Mouse (Mus musculus) hindbrain, embryonic 14.5 days (tissue): ENCODE data around the gene Hist1h3g. TPM values are rescaled to one million over a fixed set of nuclear protein-coding genes. Genes with fewer than 3 reads are reported as not detected.
"Not testable (repeated sequence)": the region's sequence is repeated elsewhere in the genome, so short reads cannot be mapped to it uniquely, and the experiment has no call there.

ENCODE experiments used
- ATAC-seq: fragments of 200-750 bp; cut with Nextera tagmentation; 2 replicates; pipeline ENCODE4 v1.8.0; 2017; ENCODE audit warnings: moderate number of reproducible peaks, mild to moderate bottlenecking, moderate TSS enrichment, moderate library complexity; ENCODE audit not compliant: low FRiP score
- DNase-seq: peaks from one replicate; pipeline ENCODE4 v3.0.0-alpha.2; 2015; ENCODE audit warnings: low spot score
- H3K27ac ChIP-seq: fragments of 300-500 bp; sonication (generic); 2 replicates; pipeline ENCODE4 v1.5.1; 2014; ENCODE audit warnings: mild to moderate bottlenecking, moderate library complexity
- H3K27me3 ChIP-seq: fragments of 300-500 bp; sonication (generic); 2 replicates; pipeline ENCODE4 v1.6.1; 2014; ENCODE audit warnings: mild to moderate bottlenecking, low read length, mixed read lengths; ENCODE audit not compliant: control insufficient read depth, insufficient read depth
- H3K36me3 ChIP-seq: fragments of 300-500 bp; sonication (generic); replicated peaks from 2 replicates; pipeline ENCODE4 v1.6.1; 2014; ENCODE audit not compliant: control insufficient read depth, insufficient read depth
- H3K4me1 ChIP-seq: fragments of 300-500 bp; sonication (generic); replicated peaks from 2 replicates; pipeline ENCODE4 v1.6.1; 2014; ENCODE audit warnings: antibody characterized with exemption, low read length, mixed read lengths; ENCODE audit not compliant: control insufficient read depth, insufficient read depth
- H3K4me2 ChIP-seq: fragments of 300-500 bp; sonication (generic); replicated peaks from 2 replicates; pipeline ENCODE4 v1.6.1; 2014; ENCODE audit warnings: mild to moderate bottlenecking, moderate library complexity
- H3K4me3 ChIP-seq: fragments of 300-500 bp; sonication (generic); replicated peaks from 2 replicates; pipeline ENCODE4 v1.5.1; 2014; ENCODE audit warnings: mild to moderate bottlenecking, low read length
- H3K9ac ChIP-seq: fragments of 300-500 bp; sonication (generic); 2 replicates; pipeline ENCODE4 v1.6.1; 2014
- H3K9me3 ChIP-seq: fragments of 300-500 bp; sonication (generic); 2 replicates; pipeline ENCODE4 v1.6.1; 2016; ENCODE audit warnings: low read length; ENCODE audit not compliant: control insufficient read depth
- WGBS: fragments of 180-500 bp; shearing (Covaris S2); extraction: QIAGEN DNeasy Blood & Tissue Kit; methylation state at CpG from one replicate; pipeline ENCODE4 v1.1.7; 2014; 5-methylcytosine and 5-hydroxymethylcytosine counted together
- polyA plus RNA-seq: library from polyadenylated mRNA; unstranded; fragments of >200 nt; fragmentation: Nextera tagmentation; extraction: Ambion mirVana; gene quantifications from 2 replicates; pipeline ENCODE4 v1.2.1, GENCODE M21; 2014

Hist1h3g gene
- polyA plus RNA-seq, 1 experiment from 2014 or later = not detected

DNA sequence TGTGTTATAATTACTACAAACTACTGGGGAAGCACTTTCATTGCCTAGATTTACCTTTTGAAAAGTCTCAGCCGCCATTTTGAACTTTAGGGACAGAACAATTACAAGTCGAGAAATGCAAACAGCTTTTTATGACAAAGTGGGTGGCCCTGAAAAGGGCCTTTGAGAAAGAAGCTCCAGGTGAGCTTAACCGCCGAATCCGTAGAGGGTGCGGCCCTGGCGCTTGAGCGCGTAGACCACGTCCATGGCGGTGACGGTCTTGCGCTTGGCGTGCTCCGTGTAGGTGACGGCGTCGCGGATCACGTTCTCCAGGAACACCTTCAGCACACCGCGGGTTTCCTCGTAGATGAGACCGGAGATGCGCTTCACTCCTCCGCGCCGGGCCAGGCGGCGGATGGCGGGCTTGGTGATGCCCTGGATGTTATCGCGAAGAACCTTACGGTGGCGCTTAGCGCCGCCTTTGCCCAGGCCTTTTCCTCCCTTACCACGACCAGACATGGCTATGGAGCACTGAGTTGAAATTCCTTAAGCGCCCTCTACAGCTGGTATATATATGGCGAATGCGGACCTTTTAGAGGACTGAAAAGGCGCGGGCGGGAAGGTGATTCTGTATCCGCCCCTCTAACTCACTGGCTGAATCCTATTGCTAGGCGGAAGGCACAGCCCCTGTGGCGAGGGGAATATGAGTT lies 16.1 kb downstream of the Hist1h3g start, which contains the start of gene Hist1h4f:
Hist1h4f (minus strand) TSS at position 503 of the 689 bp plus-strand sequence.
- Histone ChIP-seq H3K4me3 (peak within 1 kb of the TSS; percentile 40), H3K4me2 (peak within 1 kb of the TSS; percentile 65), H3K4me1 (peaks cover 22% of the 10 kb centered on the region), H3K9ac (peak within 1 kb of the TSS; percentile 62), H3K27ac (peak within 1 kb of the TSS; percentile 89)
- not testable (repeated sequence) for H3K9me3 ChIP-seq, H3K36me3 ChIP-seq, H3K27me3 ChIP-seq
- WGBS = under 1% methylated on average over 43 of the region's 47 CpGs
- peak; percentile 91 for ATAC-seq
- peak; percentile 96 for DNase-seq

DNA sequence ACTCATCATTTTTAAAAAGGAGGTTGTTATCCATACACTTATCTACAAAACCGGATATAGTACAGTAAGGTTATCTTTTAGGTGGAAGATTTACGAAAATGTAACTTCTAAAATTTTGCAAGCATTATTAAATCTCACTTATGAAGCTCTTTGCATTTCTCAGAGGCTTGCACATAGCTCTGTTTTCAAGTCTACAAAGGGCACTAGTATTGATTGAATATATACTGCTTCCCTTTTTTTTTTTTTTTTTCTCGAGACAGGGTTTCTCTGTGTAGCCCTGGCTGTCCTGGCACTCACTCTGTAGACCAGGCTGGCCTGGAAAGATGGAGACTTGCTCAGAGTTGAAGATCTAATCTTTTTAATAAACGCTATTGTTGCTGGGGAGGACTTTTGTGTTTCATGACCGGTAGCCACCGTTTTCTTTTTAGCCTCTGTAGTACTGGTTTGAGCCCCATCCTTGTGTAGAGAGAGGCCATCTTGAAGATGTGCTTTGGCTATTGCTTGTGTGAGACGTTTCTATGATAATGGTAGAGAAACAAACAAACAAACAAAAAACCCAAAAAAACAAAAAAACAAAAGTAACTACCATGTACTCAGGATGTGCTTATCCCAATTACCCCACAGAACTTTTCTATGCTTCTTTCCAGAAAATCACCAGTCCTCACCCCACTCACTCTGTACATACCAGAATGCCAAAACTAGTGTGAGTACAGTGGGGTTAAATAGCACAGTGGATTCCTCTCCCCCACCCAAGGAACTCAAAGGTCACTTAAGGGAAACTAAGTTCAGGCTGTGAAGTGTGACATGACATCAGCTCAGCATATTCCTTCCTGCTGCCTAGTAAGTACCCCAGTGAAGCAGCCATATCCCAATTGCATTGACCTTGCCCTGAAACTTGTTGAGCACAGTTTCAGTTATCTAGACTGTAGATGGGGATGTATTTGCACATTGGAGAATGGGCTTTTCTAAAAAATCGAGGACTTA lies 17.0 kb downstream of the Hist1h3g start:
- 50% methylated on average over 8 of the region's 8 CpGs for whole genome bisulfite sequencing
- peak overlapping the region; percentile 62 for H3K9ac ChIP-seq

DNA sequence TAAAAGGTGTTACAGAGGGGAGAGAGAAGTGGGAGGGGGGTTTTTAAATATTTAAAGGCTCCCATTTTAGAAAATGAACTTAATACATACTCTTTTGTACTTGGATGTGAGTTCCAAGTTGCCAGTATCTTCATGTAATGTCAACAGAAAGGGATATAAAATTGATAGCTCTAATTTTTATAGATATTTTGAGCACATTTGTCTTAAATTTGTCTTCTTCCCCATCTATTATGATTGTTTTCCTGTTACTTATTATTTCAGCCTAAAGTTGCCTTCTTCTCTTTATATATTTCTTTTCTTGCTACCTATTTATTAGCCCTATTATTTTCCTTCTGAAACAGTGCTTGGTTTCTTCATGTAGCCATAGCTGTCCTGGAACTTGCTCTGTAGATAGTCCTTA lies 17.7 kb downstream of the Hist1h3g start, which contains the start of gene Hist1h1d:
Hist1h1d (plus strand) TSS at position 301 of the 400 bp plus-strand sequence.
- H3K4me2 ChIP-seq = peak within 1 kb of the TSS; percentile 83
- no peak within 1 kb of the TSS for H3K4me3 ChIP-seq
- no peaks in the 10 kb centered on the region for H3K36me3 ChIP-seq
- no peaks in the 10 kb centered on the region for H3K27me3 ChIP-seq
- ATAC-seq (no peak), DNase-seq (no peak)
- 0 out of 2 replicates have a peak within 1 kb of the TSS, but pooled peaks have one; percentile 68 for H3K9ac ChIP-seq
- no peaks in the 10 kb centered on the region for H3K9me3 ChIP-seq
- H3K4me1 ChIP-seq = peaks cover 25% of the 10 kb centered on the region
- H3K27ac ChIP-seq = 0 out of 2 replicates have a peak within 1 kb of the TSS, but pooled peaks have one; percentile 88

More for the DNA sequence above, 17.0 kb downstream of the Hist1h3g start:
- Histone ChIP-seq H3K27ac (peak overlapping the region; percentile 89), H3K9me3 (no peaks in the 10 kb centered on the region), H3K4me3 (peak overlapping the region; percentile 40), H3K4me1 (peaks cover 25% of the 10 kb centered on the region), H3K36me3 (no peaks in the 10 kb centered on the region), H3K4me2 (peak overlapping the region; percentile 65), H3K27me3 (no peaks in the 10 kb centered on the region)
- DNase-seq (no peak), ATAC-seq (no peak)

DNA sequence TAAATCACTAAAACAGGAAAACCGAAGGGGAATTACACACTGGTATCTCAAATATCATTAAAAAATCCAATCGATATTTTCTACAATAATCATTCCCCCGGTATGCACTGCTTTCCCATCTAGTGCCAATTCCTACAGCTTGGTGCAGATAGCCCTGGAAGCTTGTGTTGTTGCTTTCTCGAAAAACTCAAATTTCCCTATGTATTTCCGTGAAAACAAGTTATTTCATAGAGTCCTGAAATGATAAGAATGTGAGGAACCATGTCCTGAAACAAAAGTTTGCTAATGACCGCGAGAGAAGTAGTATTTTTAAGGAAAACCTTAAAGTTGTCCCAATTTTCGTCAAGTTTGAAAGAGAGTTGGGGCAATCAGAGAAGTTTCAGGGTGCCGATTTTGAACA lies 19.2 kb downstream of the Hist1h3g start:
- H3K4me1 ChIP-seq = peaks cover 25% of the 10 kb centered on the region
- DNase-seq (no peak), ATAC-seq (no peak)
- H3K27ac ChIP-seq = peak overlapping the region; percentile 88
- H3K36me3 ChIP-seq = no peaks in the 10 kb centered on the region
- 25% methylated on average over 9 of the region's 9 CpGs for WGBS
- no peaks in the 10 kb centered on the region for H3K9me3 ChIP-seq
- H3K27me3 ChIP-seq = no peaks in the 10 kb centered on the region
- H3K9ac ChIP-seq = peak overlapping the region; percentile 68
- H3K4me2 ChIP-seq = peak overlapping the region; percentile 83
- H3K4me3 ChIP-seq = peak overlapping the region; percentile 46

DNA sequence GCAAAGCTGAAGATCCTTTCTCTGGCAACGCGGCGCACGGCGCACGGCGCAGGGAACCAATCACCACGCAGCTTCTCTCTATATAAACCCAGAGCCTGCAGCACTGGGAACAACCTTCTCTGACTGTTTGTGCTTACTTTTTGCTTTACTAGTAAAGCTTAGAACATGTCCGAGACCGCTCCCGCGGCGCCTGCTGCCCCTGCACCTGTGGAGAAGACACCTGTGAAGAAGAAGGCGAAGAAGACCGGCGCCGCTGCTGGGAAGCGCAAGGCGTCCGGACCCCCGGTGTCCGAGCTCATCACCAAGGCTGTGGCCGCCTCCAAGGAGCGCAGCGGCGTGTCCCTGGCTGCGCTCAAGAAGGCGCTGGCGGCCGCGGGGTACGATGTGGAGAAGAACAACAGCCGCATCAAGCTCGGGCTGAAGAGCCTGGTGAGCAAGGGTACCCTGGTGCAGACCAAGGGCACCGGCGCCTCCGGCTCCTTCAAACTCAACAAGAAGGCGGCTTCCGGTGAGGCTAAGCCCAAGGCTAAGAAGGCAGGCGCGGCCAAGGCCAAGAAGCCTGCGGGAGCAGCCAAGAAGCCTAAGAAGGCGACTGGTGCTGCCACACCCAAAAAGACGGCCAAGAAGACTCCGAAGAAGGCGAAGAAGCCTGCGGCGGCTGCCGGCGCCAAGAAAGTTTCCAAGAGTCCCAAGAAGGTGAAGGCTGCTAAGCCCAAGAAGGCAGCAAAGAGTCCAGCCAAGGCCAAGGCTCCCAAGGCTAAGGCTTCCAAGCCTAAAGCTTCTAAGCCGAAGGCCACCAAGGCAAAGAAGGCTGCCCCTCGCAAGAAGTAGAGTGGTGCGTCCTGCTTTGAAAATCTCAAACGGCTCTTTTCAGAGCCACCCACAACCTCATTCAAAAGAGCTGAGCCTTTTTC lies 20.0 kb downstream of the Hist1h3g start:
- under 1% methylated on average over 50 of the region's 54 CpGs for WGBS
- Histone ChIP-seq H3K9me3 (no peaks in the 10 kb centered on the region), H3K27ac (peak overlapping the region; percentile 88), H3K4me3 (peak overlapping the region; percentile 46), H3K4me2 (peak overlapping the region; percentile 83), H3K27me3 (no peaks in the 10 kb centered on the region), H3K36me3 (no peaks in the 10 kb centered on the region), H3K9ac (peak overlapping the region; percentile 68), H3K4me1 (peaks cover 25% of the 10 kb centered on the region)
- DNase-seq (peak; percentile 77), ATAC-seq (peak; percentile 77)

DNA sequence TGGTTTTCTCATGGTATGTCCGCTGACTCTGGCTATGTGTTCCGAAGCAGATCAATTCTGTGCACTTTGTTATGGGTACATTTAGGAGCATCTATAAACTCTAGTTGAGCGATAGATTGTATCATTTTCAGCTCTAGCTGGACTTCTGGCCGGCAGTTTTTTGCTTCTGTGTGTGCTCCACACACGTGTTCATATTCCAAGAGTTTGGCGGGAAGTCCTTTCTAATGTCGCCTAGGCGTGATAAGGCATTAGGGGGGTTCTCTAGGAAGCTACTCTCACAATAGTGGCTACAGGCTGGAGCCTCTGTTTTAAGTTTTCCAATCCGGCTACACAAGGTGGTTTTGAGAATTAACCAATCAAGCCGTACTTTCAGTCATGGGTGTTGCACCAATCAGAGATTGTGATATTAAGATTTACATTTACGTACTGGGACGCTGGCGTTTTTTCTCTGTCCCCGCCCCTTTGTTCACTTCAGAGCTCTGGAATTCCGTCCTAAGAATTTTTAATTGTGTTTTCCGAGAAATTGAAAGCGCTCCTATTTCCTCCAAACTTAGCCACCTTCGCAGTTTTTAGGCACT lies 20.7 kb downstream of the Hist1h3g start:
- Histone ChIP-seq H3K27ac (peak overlapping the region; percentile 88), H3K4me3 (peak overlapping the region; percentile 46), H3K4me2 (peak overlapping the region; percentile 83), H3K4me1 (peaks cover 20% of the 10 kb centered on the region), H3K9me3 (no peaks in the 10 kb centered on the region), H3K9ac (peak overlapping the region; percentile 68), H3K27me3 (no peaks in the 10 kb centered on the region), H3K36me3 (no peaks in the 10 kb centered on the region)
- DNase-seq = peak; percentile 94
- WGBS = under 1% methylated on average over 18 of the region's 18 CpGs
- ATAC-seq = peak; percentile 85

DNA sequence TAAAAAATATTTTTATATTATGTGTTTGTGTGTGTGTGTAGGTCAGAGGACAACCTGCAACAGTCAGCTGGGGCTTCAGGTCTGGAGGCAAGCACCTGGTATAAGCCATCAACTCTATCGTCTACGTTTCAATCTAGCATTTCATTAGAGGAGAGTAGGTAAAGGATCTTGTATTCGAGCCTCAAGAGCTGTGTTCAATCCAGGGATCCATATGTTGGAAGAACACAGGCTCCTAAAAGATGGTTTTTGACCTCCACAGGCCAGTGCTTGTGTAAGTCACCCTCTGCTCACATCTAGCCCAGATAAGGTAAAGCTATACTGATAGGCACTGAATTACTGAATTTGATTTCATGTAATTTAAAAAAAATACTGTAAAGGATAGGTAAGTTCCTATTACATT lies 21.7 kb downstream of the Hist1h3g start:
- H3K9me3 ChIP-seq = no peaks in the 10 kb centered on the region
- H3K4me2 ChIP-seq = peak overlapping the region; percentile 83
- H3K9ac ChIP-seq = no peak overlapping the region
- whole genome bisulfite sequencing = 81% methylated on average over 3 of the region's 3 CpGs
- H3K4me3 ChIP-seq = no peak overlapping the region
- no peak overlapping the region for H3K27ac ChIP-seq
- H3K4me1 ChIP-seq = peaks cover 16% of the 10 kb centered on the region
- H3K36me3 ChIP-seq = no peaks in the 10 kb centered on the region
- ATAC-seq (no peak), DNase-seq (no peak)
- no peaks in the 10 kb centered on the region for H3K27me3 ChIP-seq

DNA sequence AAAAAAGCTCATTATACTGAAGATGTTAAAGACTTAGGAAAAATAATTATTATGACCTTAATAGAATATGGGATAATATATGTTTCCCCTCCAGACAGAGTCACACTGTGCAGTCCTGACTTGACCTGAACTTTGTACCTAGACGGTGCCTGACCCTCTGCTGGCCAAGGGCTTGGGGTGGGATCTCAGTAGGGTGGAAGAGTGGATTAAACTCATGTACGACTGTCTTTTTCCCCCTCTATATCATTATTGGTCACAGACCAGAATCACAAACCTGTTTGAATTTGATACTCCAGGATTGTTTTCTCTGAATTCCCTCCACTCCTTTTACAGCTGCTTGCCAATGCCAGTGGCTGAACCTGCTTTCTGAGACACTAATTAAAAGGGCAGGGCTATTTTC lies 25.5 kb downstream of the Hist1h3g start:
- H3K9me3 ChIP-seq, H3K4me1 ChIP-seq, H3K27me3 ChIP-seq, H3K27ac ChIP-seq, H3K36me3 ChIP-seq, H3K4me3 ChIP-seq, ATAC-seq, DNase-seq, H3K9ac ChIP-seq: not testable (repeated sequence)
- WGBS = 13% methylated on average over 2 of the region's 2 CpGs
- peak overlapping the region; percentile 29; the same call in 1 of the 2 replicates for H3K4me2 ChIP-seq
